Mouse (Mus musculus) retina, postnatal 1 day (tissue): ENCODE results near the gene Tnp2.

Source experiments
- DNase-seq: peaks from one replicate; pipeline ENCODE4 v3.0.0-alpha.2; 2012

Gene Tnp2

DNA sequence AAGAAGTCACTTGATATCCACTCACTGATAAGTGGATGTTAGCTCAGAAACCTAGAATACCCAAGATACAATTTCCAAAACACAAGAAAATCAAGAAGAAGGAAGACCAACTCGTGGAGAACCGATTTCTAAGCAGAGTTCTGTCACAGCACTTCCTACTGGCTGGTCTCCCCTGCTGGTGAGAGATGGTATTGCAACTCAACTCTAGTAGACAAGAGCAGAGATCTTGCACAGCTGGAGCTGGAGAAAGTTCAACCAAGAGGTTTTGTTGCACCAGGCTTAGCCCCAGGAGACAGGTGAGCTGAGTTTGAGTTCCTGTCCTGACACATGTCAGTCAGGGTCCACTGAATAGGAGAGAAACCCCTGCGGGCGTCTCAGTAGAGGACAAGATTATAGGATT, 21.3 kb downstream of the Tnp2 start:
- peak; percentile 82 for DNase-seq

DNA sequence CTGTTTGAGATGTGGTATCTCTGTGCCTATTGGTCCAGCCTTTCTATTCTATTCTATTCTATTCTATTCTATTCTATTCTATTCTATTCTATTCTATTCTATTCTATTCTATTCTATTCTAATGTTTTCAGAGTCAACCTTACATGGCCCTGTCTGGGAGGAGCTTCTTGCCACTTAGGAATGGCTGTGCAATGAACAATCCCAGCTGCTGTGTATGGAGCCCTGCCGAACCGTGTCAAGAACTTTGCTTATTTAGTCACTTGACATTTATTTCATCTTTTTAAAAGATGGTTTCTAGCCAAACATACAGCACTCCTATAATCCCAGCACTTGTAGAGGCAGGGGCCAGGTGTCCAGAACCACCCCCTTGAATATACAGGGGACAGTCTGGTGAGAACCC, 24.1 kb downstream of the Tnp2 start:
- no peak for DNase-seq

DNA sequence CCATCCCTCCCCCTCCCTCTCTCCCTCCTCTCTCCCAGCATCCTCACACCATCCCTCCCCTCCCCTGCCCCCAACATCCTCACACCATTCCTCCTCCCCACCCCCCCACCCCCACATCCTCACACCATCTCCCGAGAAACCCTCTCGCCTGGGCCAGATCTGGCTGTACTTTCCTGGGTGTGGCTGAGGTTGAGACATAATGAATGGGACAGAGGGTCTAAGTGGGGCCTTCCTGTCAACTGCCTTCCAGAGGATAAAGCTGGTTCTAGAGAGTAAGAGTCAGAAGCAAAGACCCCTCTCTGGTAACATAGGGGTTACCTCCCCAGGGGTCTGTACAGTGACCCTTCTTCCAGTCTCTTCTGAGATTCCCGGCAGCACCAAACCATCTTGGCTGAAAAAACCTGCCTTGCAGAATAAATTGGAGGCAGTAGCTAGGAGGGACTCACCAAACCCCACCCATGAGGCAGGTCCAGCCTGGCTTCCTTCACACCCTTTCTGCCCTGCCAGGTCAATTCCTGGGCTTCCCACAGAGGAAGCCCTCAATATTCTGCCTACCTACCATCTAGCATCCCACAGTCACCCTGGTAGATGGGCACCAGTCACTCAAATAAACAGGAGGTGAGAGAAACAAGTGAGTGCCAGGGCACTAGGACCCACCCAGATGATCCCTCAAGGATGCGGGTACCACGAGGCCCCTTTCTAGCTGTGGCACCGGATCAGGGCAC, 24.8 kb downstream of the Tnp2 start:
- no peak for DNase-seq

DNA sequence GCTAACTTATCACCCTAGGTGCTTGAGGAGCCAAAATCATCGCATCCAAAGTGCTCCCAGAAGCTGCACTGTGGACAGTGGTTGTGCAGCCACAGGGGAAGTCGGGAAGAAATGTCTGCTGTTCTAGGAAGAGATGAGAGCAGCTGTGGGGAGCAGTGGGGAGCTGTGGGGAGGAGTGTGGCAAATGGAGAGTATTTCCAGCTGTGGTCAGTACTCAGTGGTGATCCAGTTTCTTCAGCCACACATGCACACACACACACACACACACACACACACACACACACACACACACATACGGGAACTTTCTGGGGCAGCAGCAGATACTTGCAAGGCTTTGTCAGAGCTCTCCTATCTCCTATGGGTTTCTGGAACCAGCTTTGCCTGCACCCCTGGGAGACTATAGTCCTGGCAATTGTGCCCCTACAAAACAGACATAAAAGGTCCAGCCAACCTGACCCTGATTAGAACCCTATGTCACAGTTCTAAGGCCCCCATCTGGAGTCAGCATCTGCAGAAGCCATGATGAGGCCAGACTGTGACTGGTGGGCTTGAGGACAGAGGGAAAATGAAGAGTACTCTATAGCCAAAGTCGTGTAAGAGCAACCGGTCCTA, 25.8 kb downstream of the Tnp2 start:
- DNase-seq = no peak

DNA sequence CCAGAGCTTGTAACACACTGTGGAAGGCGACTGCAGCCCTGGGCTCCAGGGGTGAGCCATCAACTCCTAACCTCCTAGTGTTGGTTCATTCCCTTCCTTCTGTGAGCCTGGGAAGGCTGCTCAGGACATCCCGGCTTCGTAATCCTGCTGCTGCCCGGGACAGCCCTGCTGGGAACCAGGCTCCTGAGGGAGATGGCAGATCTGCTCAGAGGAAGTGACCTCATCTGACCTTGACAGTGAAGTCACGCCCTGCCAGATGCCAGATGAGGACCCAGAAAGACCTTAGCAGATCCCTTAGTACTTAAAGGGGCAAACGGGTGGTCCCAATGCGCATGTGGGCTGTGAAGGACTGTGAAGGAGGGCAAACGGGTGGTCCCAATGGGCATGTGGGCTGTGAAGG, 27.3 kb downstream of the Tnp2 start:
- peak; percentile 22 for DNase-seq

DNA sequence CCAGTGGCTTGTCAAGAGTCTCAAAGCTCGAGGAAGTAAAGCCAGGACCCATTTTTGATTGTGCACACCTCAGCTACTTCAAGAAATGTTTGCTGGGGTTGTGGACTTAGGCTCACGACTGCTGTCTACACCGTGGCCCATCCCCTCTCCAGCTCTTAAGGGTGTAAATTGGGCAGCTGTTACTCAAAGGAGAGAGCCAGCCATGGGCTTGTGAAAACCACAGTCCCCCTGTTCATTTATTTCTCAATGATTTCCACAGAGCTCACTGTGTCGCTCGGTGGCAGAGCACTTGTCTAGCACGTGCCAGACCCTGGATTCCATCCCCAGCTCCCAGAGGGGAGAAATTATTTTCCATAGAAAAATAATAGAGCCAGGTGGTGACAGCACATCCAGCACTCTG, 32.3 kb downstream of the Tnp2 start:
- DNase-seq = no peak

DNA sequence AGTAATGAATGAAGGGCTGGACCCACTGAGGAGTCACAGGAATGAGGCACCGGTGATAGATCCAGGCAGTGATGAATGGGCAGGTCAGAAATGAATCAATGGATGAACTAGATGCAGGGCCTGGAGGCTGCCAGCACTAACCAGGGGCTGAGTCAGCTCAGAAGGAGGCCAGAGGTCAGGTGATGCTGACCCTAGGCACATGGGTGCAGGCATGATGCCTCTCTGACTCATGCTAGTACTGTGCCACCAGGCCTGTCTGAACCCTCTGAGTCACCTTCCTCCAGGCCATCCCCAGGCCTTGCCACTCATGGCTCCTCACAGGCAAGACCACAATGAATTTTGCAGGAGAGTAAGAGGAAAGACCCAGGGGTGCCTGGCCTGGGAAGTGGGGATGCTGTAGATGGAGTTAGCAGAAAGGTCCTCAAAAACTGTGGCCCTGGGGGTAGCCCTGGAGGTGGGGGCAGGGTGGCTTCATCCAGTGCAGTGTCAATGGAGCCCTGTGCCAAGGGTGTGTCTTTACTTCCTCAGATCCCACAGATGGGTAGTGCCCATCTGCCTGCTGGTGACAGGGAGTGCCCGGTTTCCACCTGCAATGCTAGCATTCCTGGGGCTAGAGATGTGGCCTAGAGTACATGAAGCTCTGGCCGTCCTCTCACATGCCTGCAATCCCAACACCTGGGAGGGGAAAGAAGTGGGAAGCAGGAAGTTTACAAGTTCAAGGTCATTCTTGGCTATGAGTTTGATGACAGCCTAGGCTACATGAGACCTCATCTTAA, 33.8 kb downstream of the Tnp2 start:
- DNase-seq = no peak

DNA sequence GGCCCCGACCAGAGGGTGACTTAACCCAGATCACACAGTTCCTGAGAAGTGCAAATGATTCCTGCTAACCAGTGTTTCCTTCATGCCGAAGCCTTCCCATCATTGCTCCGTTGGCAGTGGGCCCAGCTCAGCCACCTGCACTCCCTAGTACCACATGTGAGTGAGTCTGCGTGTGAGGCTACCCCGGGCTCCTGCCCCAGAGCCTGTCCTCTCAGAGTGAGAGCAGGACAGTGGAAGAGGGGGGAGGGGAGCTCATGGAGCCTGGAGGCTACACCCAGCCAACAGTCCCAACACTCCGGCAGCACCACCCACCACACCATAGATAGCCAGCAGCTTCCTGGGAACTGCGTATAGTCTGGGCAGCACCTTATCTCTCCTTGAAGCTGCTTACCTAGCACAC, 38.6 kb downstream of the Tnp2 start:
- DNase-seq = peak; percentile 48

DNA sequence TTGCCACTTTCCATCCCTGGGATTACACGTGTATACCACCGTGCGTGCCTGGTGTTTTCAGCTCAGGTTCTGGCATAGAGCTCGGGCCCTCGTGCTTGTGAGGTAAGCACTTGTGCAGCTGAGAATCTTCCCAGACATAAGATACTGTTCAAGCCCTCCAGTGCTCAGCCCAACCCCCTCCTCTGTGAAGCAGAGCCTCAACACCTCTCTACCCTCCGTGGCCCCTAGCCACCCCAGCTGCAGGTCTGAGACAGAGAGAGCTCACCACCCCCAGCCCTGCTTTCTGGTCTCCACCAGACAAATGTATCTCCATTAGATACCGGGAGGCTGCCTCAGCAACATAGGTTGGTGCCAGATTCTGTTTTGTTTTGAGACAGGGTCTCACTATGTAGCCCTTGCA, 39.2 kb downstream of the Tnp2 start:
- DNase-seq = no peak

DNA sequence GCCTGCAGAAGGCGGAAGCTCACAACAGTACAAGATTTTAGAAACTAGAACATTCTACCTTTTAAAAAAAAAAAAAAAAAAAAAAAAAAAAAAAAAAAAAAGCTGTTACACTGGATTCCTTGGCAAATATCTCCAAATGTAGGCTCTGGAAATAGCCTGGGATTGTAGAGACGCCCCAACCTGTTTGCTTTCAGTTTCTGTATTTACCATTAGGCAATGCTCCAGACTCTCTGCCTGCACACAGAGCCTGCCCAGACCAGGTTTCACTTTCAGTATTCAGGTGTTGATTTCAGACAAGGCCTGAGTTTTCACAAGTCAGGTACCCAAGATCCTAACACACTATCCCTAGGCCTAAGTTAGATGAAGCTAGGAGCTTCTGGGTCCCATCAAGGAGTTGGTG, 47.4 kb downstream of the Tnp2 start:
- no peak for DNase-seq

DNA sequence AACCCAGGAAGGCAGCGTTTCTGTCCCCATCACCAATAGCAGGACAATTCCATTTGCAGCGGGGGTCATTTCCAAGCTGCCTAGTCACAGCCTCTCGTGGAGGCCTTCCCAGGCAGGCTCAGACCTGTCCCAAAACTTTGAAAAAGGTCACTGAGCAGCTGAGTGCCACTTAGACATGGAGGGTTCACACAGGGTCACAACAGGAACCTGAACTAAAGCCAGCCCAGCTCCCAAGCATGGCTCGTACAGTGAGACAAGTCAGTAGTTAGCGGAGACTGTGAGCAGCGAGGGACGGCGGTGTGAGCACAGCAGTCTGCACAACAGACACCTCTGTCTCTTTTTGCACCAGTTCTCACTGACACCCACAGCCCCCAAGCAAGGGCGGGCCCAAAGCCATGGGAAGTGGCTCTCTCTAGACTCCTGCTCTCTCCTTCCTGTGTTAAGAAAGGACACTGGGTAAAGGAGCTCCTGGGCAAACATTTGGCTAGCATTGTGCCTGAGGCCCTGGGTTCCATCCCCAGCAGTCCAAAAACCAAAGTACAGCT, 48.5 kb downstream of the Tnp2 start:
- no peak for DNase-seq

DNA sequence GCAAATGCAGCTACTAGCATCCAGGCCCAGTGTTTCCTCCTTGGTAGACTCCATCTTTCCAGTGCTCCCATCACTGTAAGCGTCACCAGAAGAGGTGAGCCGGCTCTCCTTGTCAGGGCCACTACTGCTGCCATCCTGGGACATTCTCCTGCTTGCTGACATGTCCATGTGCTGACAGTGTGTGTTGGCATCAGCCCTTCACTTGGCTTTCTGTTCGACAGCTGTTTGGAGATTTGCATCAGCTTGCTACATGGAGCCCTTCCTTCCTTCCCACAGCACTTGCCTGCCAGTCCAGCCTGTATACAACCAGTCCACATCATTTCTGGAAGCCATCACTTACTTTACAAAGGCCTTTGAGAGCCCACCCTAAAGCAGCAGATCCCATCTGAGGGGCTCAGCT, 49.6 kb downstream of the Tnp2 start:
- DNase-seq = no peak
